Mouse (Mus musculus): Measurements from ENCODE around the gene Lnx2.

DNA sequence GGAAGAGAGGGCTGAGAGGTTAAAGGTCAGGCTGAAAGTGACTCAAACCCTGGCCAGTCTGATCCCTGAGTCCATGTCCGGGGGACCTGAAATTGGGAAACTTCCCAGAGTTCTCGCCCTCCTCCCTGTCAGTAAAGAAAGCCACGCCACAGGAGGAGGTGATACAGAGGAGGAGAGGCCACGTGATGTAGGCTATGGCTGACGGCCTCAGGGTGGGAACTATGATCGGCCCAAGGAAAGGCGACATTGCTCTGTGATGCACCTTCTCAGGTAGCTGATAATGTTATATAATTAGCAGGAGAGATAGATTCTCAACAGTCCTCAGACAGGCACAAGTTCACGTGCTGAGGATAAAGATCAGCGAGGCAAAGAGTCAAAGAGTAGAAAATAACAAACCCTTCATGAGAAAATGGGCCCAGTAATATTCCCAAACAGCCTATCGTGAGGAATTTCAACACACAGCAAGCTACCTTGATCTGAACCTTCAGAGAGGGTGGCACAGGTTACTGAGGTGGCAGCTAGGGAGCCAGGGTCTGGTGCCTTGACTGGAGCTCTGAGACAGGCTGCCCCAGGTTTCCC is 19.6 kb downstream of the Lnx2 start:
- TF ChIP-seq CHD2 (IDR thresholded peaks at IDR 0.05; ENCODE audit: low read length) (no peak), GABPA (IDR thresholded peaks at IDR 0.05; ENCODE audit: insufficient replicate concordance, low read depth, low read length) (no peak), E2F4 (IDR thresholded peaks at IDR 0.05; ENCODE audit: insufficient replicate concordance, low read depth, low read length) (no peak), CTCF (conservative IDR thresholded peaks at IDR 0.05 in 1 of 2, IDR thresholded peaks at IDR 0.05 in 1 of 2; ENCODE audit: low read depth in 2 of 2, low read length in 2 of 2) (no peak)
